Mouse (Mus musculus): ENCODE measurements at regions not wholly inside any gene's neighbourhood (a gene's known extent, or its start where the extent isn't known, plus 50 kb on each side); places are given as distances from the start of the nearest gene placed in this dataset.

- DNase-seq = no peak
Measured at GRCm38 (mm10) chr17:15185217-15185616, 143.9 kb upstream of the Gm3448 start.

- no peak for DNase-seq
Measured at GRCm38 (mm10) chr17:15183800-15184199, 142.5 kb upstream of the Gm3448 start.

- no peak for DNase-seq
Measured at GRCm38 (mm10) chr17:15182105-15182504, 140.8 kb upstream of the Gm3448 start.

- DNase-seq = no peak
Measured at GRCm38 (mm10) chr17:15180223-15180860, 139.0 kb upstream of the Gm3448 start.

- DNase-seq = no peak
Measured at GRCm38 (mm10) chr17:15179411-15179951, 138.1 kb upstream of the Gm3448 start.

- no peak for DNase-seq
Measured at GRCm38 (mm10) chr17:15177390-15177789, 136.1 kb upstream of the Gm3448 start.

- DNase-seq = no peak
Measured at GRCm38 (mm10) chr17:15174354-15174953, 133.1 kb upstream of the Gm3448 start.

GRCm38 (mm10) chr17:15167927-15168326, 126.6 kb upstream of the Gm3448 start:
- DNase-seq = no peak

- DNase-seq = no peak
Measured at GRCm38 (mm10) chr17:15157693-15158333, 116.5 kb upstream of the Gm3448 start.

GRCm38 (mm10) chr17:15152996-15153735, 111.8 kb upstream of the Gm3448 start:
- DNase-seq = no peak

- DNase-seq = no peak
Measured at GRCm38 (mm10) chr17:15152477-15152876, 111.1 kb upstream of the Gm3448 start.

GRCm38 (mm10) chr17:15151695-15152094, 110.4 kb upstream of the Gm3448 start:
- DNase-seq = no peak

- no peak for DNase-seq
Measured at GRCm38 (mm10) chr17:15146607-15147006, 105.3 kb upstream of the Gm3448 start.

- DNase-seq = no peak
Measured at GRCm38 (mm10) chr17:15145191-15145968, 104.0 kb upstream of the Gm3448 start.

- DNase-seq = no peak
Measured at GRCm38 (mm10) chr17:15140391-15140790, 99.1 kb upstream of the Gm3448 start.
